Mouse (Mus musculus) retina, postnatal 7 days (tissue): ENCODE results near the gene Alox12.

Experiments
- DNase-seq: peaks from one replicate; pipeline ENCODE4 v3.0.0-alpha.2; 2012; ENCODE audit warnings: low read depth, low spot score

Gene Alox12

GRCm38 (mm10) chr11:70193354-70194285 lies 61.5 kb downstream of the Alox12 start:
- DNase-seq, result no peak

- DNase-seq, result no peak
Measured at GRCm38 (mm10) chr11:70192157-70192556, 63.0 kb downstream of the Alox12 start.
